Mouse (Mus musculus) ovary, adult 10 weeks (tissue): ENCODE results near the gene Olfr715. TPM values are rescaled to one million over a fixed set of nuclear protein-coding genes. Genes with fewer than 3 reads are reported as not detected.

ENCODE experiments used
- polyA plus RNA-seq: library from polyadenylated mRNA; stranded (reverse); fragments of 350-450 nt; fragmentation: Illumina TruSeq; extraction: RNeasy Lipid Tissue Mini Kit (QIAGEN cat#74804); gene quantifications from one replicate; pipeline ENCODE4 v1.2.3, GENCODE M21; 2014

Gene Olfr715
- polyA plus RNA-seq = not detected

GRCm38 (mm10) chr7:107130983-107131382, at the start of gene Olfr715:
Gene Olfr715, minus strand, starts transcription at chr7:107131083.

GRCm38 (mm10) chr7:107166690-107167089, 35.8 kb upstream of the Olfr715 start, which contains the start of gene Nlrp14:
Gene Nlrp14, plus strand, starts transcription at chr7:107166990.

GRCm38 (mm10) chr7:107138027-107138426, 7.1 kb upstream of the Olfr715 start, which contains the start of gene Olfr716:
Gene Olfr716, plus strand, starts transcription at chr7:107138327.

GRCm38 (mm10) chr7:107110269-107110668, 20.6 kb downstream of the Olfr715 start, which contains the start of gene Olfr715b:
Gene Olfr715b, minus strand, starts transcription at chr7:107110369.

GRCm38 (mm10) chr7:107092920-107093319, 38.0 kb downstream of the Olfr715 start, which contains the start of gene Olfr17:
Gene Olfr17, plus strand, starts transcription at chr7:107093220.

Other genes with a start within 250 kb of the Olfr715 start
- not detected for gene Olfr706, start 242.9 kb downstream of the Olfr715 start, polyA plus RNA-seq
- gene Olfr707, start 229.8 kb downstream of the Olfr715 start, polyA plus RNA-seq = not detected
- gene Olfr1532-ps1, start 223.1 kb downstream of the Olfr715 start, polyA plus RNA-seq = not detected
- not detected for gene Olfr709-ps1, start 198.9 kb downstream of the Olfr715 start, polyA plus RNA-seq
- gene Olfr710, start 182.8 kb downstream of the Olfr715 start, polyA plus RNA-seq = not detected
- not detected for gene Olfr6, start 167.1 kb downstream of the Olfr715 start, polyA plus RNA-seq
- gene Olfr711, start 155.6 kb downstream of the Olfr715 start, polyA plus RNA-seq = not detected
- not detected for gene Olfr2, start 125.0 kb downstream of the Olfr715 start, polyA plus RNA-seq
- gene Olfr713, start 99.9 kb downstream of the Olfr715 start, polyA plus RNA-seq = not detected
- gene Olfr714, start 60.1 kb downstream of the Olfr715 start, polyA plus RNA-seq = not detected
- gene Olfr17, start 37.9 kb downstream of the Olfr715 start, polyA plus RNA-seq = not detected
- gene Olfr715b, start 20.7 kb downstream of the Olfr715 start, polyA plus RNA-seq = not detected
- not detected for gene Olfr716, start 7.2 kb upstream of the Olfr715 start, polyA plus RNA-seq
- gene Nlrp14, start 35.9 kb upstream of the Olfr715 start, polyA plus RNA-seq = 208 TPM
- gene Rbmxl2, start 78.4 kb upstream of the Olfr715 start, polyA plus RNA-seq = not detected
- 2.8 TPM for gene Syt9, start 239.6 kb upstream of the Olfr715 start, polyA plus RNA-seq